ENCODE assay signal across 8 mouse cellular contexts in genomic region chr2:39064687-39065399, GRCm38 (mm10). TPM values are rescaled to one million over a fixed set of nuclear protein-coding genes. Genes with fewer than 3 reads are reported as not detected.
A peak's percentile ranks its signal among the peaks of the same experiment; 100 is the strongest.
DNase-seq lines count a peak whose midpoint lies in the region; ATAC-seq and TF ChIP-seq lines count a peak whose summit lies in the region.

No protein-coding gene starts in this region.

- intact Hi-C loops in heart, postnatal 36 days (cut with DNase I): loop anchor here (1.0 to 5.0 kb wide), 3 partner anchors 56 to 138 kb away; partner anchors contain the start of genes Nr6a1 and Scai
- intact Hi-C loops in gastrocnemius, postnatal 36 days (cut with DNase I): loop anchor here (5.0 kb wide), 1 partner anchor 127 kb away; the partner anchor contains the start of gene Scai

- peak overlapping the region; percentile 79 for H3K4me2 ChIP-seq in heart, embryonic 15.5 days
- peak overlapping the region; percentile 87 for H3K4me2 ChIP-seq in forebrain, embryonic 13.5 days
- peak overlapping the region; percentile 88 for H3K4me2 ChIP-seq in liver, embryonic 13.5 days
- H3K4me2 ChIP-seq in stomach, postnatal 0 days (replicated peaks; ENCODE audit: low read depth): peak overlapping the region; percentile 88

- TF ChIP-seq EP300 in MEL (IDR thresholded peaks at IDR 0.05; ENCODE audit: low read depth in 1 of 2, low read length in 2 of 2): no peak
- TF ChIP-seq EP300 in stomach, postnatal 0 days (optimal IDR thresholded peaks at IDR 0.05): no peak

- no peak for TF ChIP-seq RAD21 in MEL (IDR thresholded peaks at IDR 0.05; ENCODE audit: low read depth, low read length)

- no peak for DNase-seq in heart, postnatal 36 days
- DNase-seq in MEL (ENCODE audit: low read depth, low spot score): peak; percentile 14
- no peak for DNase-seq in liver, embryonic 13.5 days
- DNase-seq in stomach, postnatal 0 days (ENCODE audit: low spot score): no peak
- DNase-seq in urinary bladder, postnatal 14 days (ENCODE audit: low spot score): no peak
- DNase-seq in gastrocnemius, postnatal 36 days: no peak

- peaks cover 13% of the 10 kb centered on the region for H3K79me2 ChIP-seq in MEL (ENCODE audit: control insufficient read depth, insufficient read depth, low read length, poor library complexity)

- no peaks in the 10 kb centered on the region for H3K27me3 ChIP-seq in heart, embryonic 15.5 days
- no peaks in the 10 kb centered on the region for H3K27me3 ChIP-seq in MEL (ENCODE audit: control insufficient read depth in 1 of 2, insufficient read depth in 2 of 2, low read length in 2 of 2)
- H3K27me3 ChIP-seq in forebrain, embryonic 13.5 days: no peaks in the 10 kb centered on the region
- no peaks in the 10 kb centered on the region for H3K27me3 ChIP-seq in liver, embryonic 13.5 days
- no peaks in the 10 kb centered on the region for H3K27me3 ChIP-seq in stomach, postnatal 0 days (ENCODE audit: control insufficient read depth, insufficient read depth, low read length)

- no peak for TF ChIP-seq CTCF in MEL (IDR thresholded peaks at IDR 0.05 in 2 of 3, conservative IDR thresholded peaks at IDR 0.05 in 1 of 3; ENCODE audit: control insufficient read depth in 1 of 3, insufficient read depth in 1 of 3, low read depth in 2 of 3, low read length in 3 of 3, poor library complexity in 1 of 3, severe bottlenecking in 1 of 3)
- no peak for TF ChIP-seq CTCF in stomach, postnatal 0 days (IDR thresholded peaks at IDR 0.05; ENCODE audit: low read depth)

- peaks cover 7% of the 10 kb centered on the region for H3K4me1 ChIP-seq in heart, embryonic 15.5 days (replicated peaks)
- H3K4me1 ChIP-seq in MEL (ENCODE audit: control insufficient read depth in 1 of 2, insufficient read depth in 2 of 2, low read length in 2 of 2): peaks cover 0 to 4% of the 10 kb centered on the region in 2 experiments; a peak in 2 of 4 replicates
- H3K4me1 ChIP-seq in forebrain, embryonic 13.5 days: peaks cover 8% of the 10 kb centered on the region
- peaks cover 17% of the 10 kb centered on the region for H3K4me1 ChIP-seq in liver, embryonic 13.5 days (replicated peaks)
- no peaks in the 10 kb centered on the region for H3K4me1 ChIP-seq in stomach, postnatal 0 days (replicated peaks; ENCODE audit: control insufficient read depth, insufficient read depth)

- peak overlapping the region; percentile 88 for H3K27ac ChIP-seq in heart, embryonic 15.5 days
- peak overlapping the region; percentile 49 for H3K27ac ChIP-seq in MEL (ENCODE audit: control insufficient read depth, low read depth, low read length)
- peak overlapping the region; percentile 83 for H3K27ac ChIP-seq in forebrain, embryonic 13.5 days
- peak overlapping the region; percentile 93 for H3K27ac ChIP-seq in liver, embryonic 13.5 days
- peak overlapping the region; percentile 91 for H3K27ac ChIP-seq in stomach, postnatal 0 days (replicated peaks)

- 1% methylated on average over 25 of the region's 25 CpGs for WGBS in heart, embryonic 15.5 days
- WGBS in forebrain, embryonic 13.5 days: 6% methylated on average over 25 of the region's 25 CpGs
- WGBS in liver, embryonic 13.5 days (ENCODE audit: insufficient replicate concordance): 3% methylated on average over 25 of the region's 25 CpGs
- 4% methylated on average over 25 of the region's 25 CpGs for WGBS in stomach, postnatal 0 days

- no peak for TF ChIP-seq POLR2A in MEL (IDR thresholded peaks at IDR 0.05; ENCODE audit: control insufficient read depth in 1 of 2, insufficient read depth in 1 of 2, low read depth in 1 of 2, low read length in 2 of 2, poor library complexity in 1 of 2)

- ATAC-seq in heart, embryonic 15.5 days (replicated peaks; ENCODE audit: insufficient number of reproducible peaks, insufficient read depth, low FRiP score, low read depth): peak; percentile 75
- ATAC-seq in forebrain, embryonic 13.5 days: peak; percentile 54
- ATAC-seq in liver, embryonic 13.5 days (ENCODE audit: low read depth): peak; percentile 81
- ATAC-seq in stomach, postnatal 0 days (ENCODE audit: low FRiP score, low TSS enrichment): peak; percentile 75; the same call in 1 of the 2 replicates

- no peaks in the 10 kb centered on the region for H3K9me3 ChIP-seq in heart, embryonic 15.5 days (replicated peaks)
- H3K9me3 ChIP-seq in MEL (replicated peaks; ENCODE audit: insufficient read depth, low read length): no peaks in the 10 kb centered on the region
- H3K9me3 ChIP-seq in forebrain, embryonic 13.5 days (replicated peaks): no peaks in the 10 kb centered on the region
- no peaks in the 10 kb centered on the region for H3K9me3 ChIP-seq in liver, embryonic 13.5 days (replicated peaks)
- no peaks in the 10 kb centered on the region for H3K9me3 ChIP-seq in stomach, postnatal 0 days (ENCODE audit: control insufficient read depth, low read length)

- H3K36me3 ChIP-seq in heart, embryonic 15.5 days: peaks cover 17% of the 10 kb centered on the region
- peaks cover 4% of the 10 kb centered on the region in 2 experiments; a peak in 3 of 4 replicates for H3K36me3 ChIP-seq in MEL (ENCODE audit: control insufficient read depth in 1 of 2, insufficient read depth in 2 of 2, low read length in 2 of 2)
- peaks cover 27% of the 10 kb centered on the region; the same call in 1 of the 2 replicates for H3K36me3 ChIP-seq in forebrain, embryonic 13.5 days (ENCODE audit: poor library complexity, severe bottlenecking)
- peaks cover 16% of the 10 kb centered on the region for H3K36me3 ChIP-seq in liver, embryonic 13.5 days
- no peaks in the 10 kb centered on the region for H3K36me3 ChIP-seq in stomach, postnatal 0 days (ENCODE audit: control insufficient read depth, insufficient read depth, low read length)

- H3K9ac ChIP-seq in heart, embryonic 15.5 days: peak overlapping the region; percentile 94
- H3K9ac ChIP-seq in MEL (ENCODE audit: control insufficient read depth, low read depth, low read length, poor library complexity, severe bottlenecking): peak overlapping the region; percentile 93
- peak overlapping the region; percentile 94 for H3K9ac ChIP-seq in forebrain, embryonic 13.5 days
- H3K9ac ChIP-seq in liver, embryonic 13.5 days: peak overlapping the region; percentile 97
- peak overlapping the region; percentile 91 for H3K9ac ChIP-seq in stomach, postnatal 0 days (ENCODE audit: low read length)

- H3K4me3 ChIP-seq in heart, embryonic 15.5 days: peak overlapping the region; percentile 92
- H3K4me3 ChIP-seq in MEL (ENCODE audit: control insufficient read depth in 1 of 2, insufficient read depth in 1 of 2, low read depth in 2 of 2, low read length in 2 of 2): peak overlapping the region; percentile 76 to 89
- peak overlapping the region; percentile 91 for H3K4me3 ChIP-seq in forebrain, embryonic 13.5 days
- peak overlapping the region; percentile 97 for H3K4me3 ChIP-seq in liver, embryonic 13.5 days (replicated peaks)
- peak overlapping the region; percentile 89 for H3K4me3 ChIP-seq in stomach, postnatal 0 days (ENCODE audit: low read depth, low read length)

TF ChIP-seq in MEL, 35 proteins besides CTCF, POLR2A, EP300 and RAD21:
- TF ChIP-seq MYB (IDR thresholded peaks at IDR 0.05; ENCODE audit: low read depth, low read length): no peak
- 0 out of 2 replicates have a peak, but pooled peaks have one; percentile 1 for TF ChIP-seq TBP (IDR thresholded peaks at IDR 0.05; ENCODE audit: low read depth, low read length)
- TF ChIP-seq MAX (IDR thresholded peaks at IDR 0.05; ENCODE audit: low read length): no peak
- TF ChIP-seq MYC (IDR thresholded peaks at IDR 0.05; ENCODE audit: low read depth, low read length): no peak
- no peak for TF ChIP-seq GATA1 (IDR thresholded peaks at IDR 0.05; ENCODE audit: low read depth, low read length)
- no peak for TF ChIP-seq TAL1 (IDR thresholded peaks at IDR 0.05; ENCODE audit: low read length)

RNA-seq across cellular contexts. Expression of gene Golga1, which starts 0.5 kb away (rescaled TPM):
- 19.0 and 23.2 TPM in 2 replicates for polyA plus RNA-seq in heart, embryonic 15.5 days (2015; fragmentation: Nextera tagmentation; extraction: Ambion mirVana)
- total RNA-seq in heart, postnatal 36 days (2021): 10 to 100 TPM; 14.5 to 16.6 TPM
- total RNA-seq in MEL (2012; rRNA removed): 6.2 and 7.3 TPM in 2 replicates
- polyA plus RNA-seq in MEL (2012; ENCODE audit: insufficient read depth in 1 of 2, insufficient read length in 2 of 2, low read depth in 1 of 2, low replicate concordance in 2 of 2, missing spikeins in 1 of 2): 10 to 100 TPM in 1 of 2 experiments, not detected in 1; 12.9 TPM
- polyA plus RNA-seq in forebrain, embryonic 13.5 days (2015; fragmentation: Nextera tagmentation; extraction: Ambion mirVana): 38.2 and 38.3 TPM in 2 replicates
- 9.9 and 11.3 TPM in 2 replicates for polyA plus RNA-seq in liver, embryonic 13.5 days (2015; fragmentation: Nextera tagmentation; extraction: Ambion mirVana)
- 20.7 and 22.0 TPM in 2 replicates for polyA plus RNA-seq in stomach, postnatal 0 days (2015; fragmentation: Nextera tagmentation; extraction: Ambion mirVana)
- 10 to 100 TPM in 1 of 2 experiments, 1 to 10 TPM in 1; 9.0 to 11.0 TPM for total RNA-seq in gastrocnemius, postnatal 36 days (2021)

RNA-seq across cellular contexts. Expression of gene Rpl35, which starts 59.4 kb away (rescaled TPM):
- 474 and 613 TPM in 2 replicates for polyA plus RNA-seq in heart, embryonic 15.5 days (2015; fragmentation: Nextera tagmentation; extraction: Ambion mirVana)
- total RNA-seq in heart, postnatal 36 days (2021): 100 to 1,000 TPM; 321 to 338 TPM
- 1,667 and 1,814 TPM in 2 replicates for total RNA-seq in MEL (2012; rRNA removed)
- polyA plus RNA-seq in MEL (2012; ENCODE audit: insufficient read depth in 1 of 2, insufficient read length in 2 of 2, low read depth in 1 of 2, low replicate concordance in 2 of 2, missing spikeins in 1 of 2): 100 to 1,000 TPM in 1 of 2 experiments, not detected in 1; 930 TPM
- 803 and 1,001 TPM in 2 replicates for polyA plus RNA-seq in forebrain, embryonic 13.5 days (2015; fragmentation: Nextera tagmentation; extraction: Ambion mirVana)
- 845 and 923 TPM in 2 replicates for polyA plus RNA-seq in liver, embryonic 13.5 days (2015; fragmentation: Nextera tagmentation; extraction: Ambion mirVana)
- polyA plus RNA-seq in stomach, postnatal 0 days (2015; fragmentation: Nextera tagmentation; extraction: Ambion mirVana): 956 and 1,016 TPM in 2 replicates
- 100 to 1,000 TPM; 216 to 254 TPM for total RNA-seq in gastrocnemius, postnatal 36 days (2021)

RNA-seq across cellular contexts. Expression of gene Arpc5l, which starts 59.7 kb away (rescaled TPM):
- 78.9 and 88.5 TPM in 2 replicates for polyA plus RNA-seq in heart, embryonic 15.5 days (2015; fragmentation: Nextera tagmentation; extraction: Ambion mirVana)
- total RNA-seq in heart, postnatal 36 days (2021): 10 to 100 TPM; 90.1 to 99.9 TPM
- total RNA-seq in MEL (2012; rRNA removed): 64.4 and 65.4 TPM in 2 replicates
- polyA plus RNA-seq in MEL (2012; ENCODE audit: insufficient read depth in 1 of 2, insufficient read length in 2 of 2, low read depth in 1 of 2, low replicate concordance in 2 of 2, missing spikeins in 1 of 2): 10 to 100 TPM in 1 of 2 experiments, not detected in 1; 87.0 TPM
- 138 and 148 TPM in 2 replicates for polyA plus RNA-seq in forebrain, embryonic 13.5 days (2015; fragmentation: Nextera tagmentation; extraction: Ambion mirVana)
- polyA plus RNA-seq in liver, embryonic 13.5 days (2015; fragmentation: Nextera tagmentation; extraction: Ambion mirVana): 74.0 and 76.6 TPM in 2 replicates
- 136 and 142 TPM in 2 replicates for polyA plus RNA-seq in stomach, postnatal 0 days (2015; fragmentation: Nextera tagmentation; extraction: Ambion mirVana)
- total RNA-seq in gastrocnemius, postnatal 36 days (2021): 100 to 1,000 TPM in 1 of 2 experiments, 10 to 100 TPM in 1; 94.7 to 101 TPM
